Mouse (Mus musculus) layer of hippocampus, postnatal 10 days (tissue): ENCODE measurements at regions not wholly inside any gene's neighbourhood (a gene's known extent, or its start where the extent isn't known, plus 50 kb on each side); places are given as distances from the start of the nearest gene placed in this dataset.
"Not testable (repeated sequence)": the region's sequence is repeated elsewhere in the genome, so short reads cannot be mapped to it uniquely, and the experiment has no call there.

Experiments
- DNase-seq, 2 experiments: peaks; one replicate each; pipeline ENCODE4 v3.0.0; 2021; ENCODE audit warnings: low spot score in 2 of 2

DNA sequence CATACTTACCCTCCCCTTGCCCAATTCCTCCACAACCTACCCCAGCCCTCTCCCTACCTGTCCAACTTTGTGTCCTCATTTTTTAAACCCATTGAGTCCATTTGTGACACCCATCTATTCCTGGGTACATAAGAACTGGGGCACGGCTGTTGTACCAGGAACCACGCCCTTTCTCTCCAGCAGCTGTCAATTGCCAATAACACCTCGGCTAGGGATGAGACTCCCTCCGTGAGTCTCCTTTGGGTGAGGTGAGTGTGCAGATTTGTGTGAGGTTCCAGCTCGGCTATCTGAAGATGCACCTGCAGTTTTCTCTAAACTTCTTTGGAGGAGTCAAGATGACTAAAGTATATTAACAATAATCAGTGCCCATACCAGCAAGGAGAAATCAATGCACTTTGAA is 167.2 kb upstream of the Frmd6 start:
- DNase-seq = no peak

DNA sequence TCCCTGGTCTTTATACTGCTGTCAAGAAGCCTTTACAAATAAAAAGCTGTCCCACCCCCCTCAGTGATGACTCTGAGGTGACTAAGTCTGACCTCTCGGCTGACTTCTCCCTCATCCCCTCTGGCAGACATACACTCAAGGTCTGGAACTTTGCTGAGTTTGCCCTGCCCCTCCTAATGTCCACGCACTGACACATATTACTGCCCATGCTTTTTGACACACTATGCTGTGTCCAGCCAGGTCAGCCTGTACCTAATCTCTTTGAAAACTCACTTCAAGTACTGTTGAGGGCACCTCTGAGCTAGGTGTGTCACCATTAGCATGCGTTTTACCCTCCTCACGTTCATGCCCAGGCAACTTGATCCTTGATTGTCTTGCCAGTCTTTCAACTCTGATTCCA is 164.9 kb upstream of the Frmd6 start:
- no peak for DNase-seq

DNA sequence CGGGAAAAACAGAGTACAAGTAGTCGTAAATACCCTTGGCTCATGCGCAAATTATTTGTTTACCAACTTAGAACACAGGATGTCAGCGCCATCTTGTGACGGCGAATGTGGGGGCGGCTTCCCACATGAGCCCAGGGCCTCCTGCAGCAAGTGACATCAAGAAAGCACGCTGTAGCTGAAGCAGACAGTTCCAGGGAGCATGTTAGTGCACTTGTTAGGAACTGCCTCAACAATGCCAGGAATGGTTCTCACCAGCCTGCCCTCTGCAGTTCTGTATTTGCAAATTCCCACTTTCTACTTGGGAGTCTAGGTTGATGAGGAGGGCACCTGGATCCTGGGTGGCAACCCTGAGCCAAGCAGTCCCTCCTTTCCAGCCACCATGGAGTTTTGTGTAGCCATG is 157.2 kb upstream of the Frmd6 start:
- DNase-seq = not testable (repeated sequence)

DNA sequence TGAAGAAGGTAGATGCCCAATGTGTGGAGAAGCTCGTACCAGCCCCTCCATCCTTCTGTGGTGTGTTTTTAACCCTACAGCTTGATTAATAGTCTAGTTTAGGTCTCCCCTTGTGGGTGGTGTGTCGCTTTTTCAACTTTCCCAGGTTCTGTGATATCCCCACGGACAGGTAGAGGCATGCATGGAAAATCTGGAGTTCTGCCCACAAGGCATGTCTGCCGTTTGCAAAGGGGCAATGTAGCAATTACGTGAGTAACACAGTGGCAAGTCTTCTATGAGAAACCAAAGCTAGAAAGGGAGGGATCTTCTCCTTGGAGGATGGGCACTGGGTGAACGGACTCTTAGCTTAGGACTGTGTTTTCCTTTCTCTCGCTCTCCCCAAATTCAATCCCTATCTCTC is 153.2 kb upstream of the Frmd6 start:
- no peak for DNase-seq

DNA sequence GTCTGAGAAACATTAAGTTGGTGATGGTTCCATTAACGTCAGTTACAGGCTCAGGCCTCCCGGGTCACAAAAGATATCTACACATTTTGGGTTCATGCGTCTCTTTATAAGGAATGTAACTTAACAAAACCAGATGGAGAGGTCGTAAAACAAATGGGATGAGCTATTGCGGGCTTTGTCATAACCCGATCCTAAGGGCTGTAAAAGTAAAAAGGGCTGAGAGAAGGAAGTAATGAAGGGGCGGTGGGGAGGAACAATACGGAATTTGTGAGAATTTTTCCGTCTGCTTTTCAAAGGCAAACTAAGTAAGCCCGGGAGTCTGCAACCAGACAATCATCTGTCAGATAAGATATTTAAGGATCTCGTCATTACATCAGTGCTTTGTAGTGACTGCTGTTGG is 152.1 kb upstream of the Frmd6 start:
- no peak for DNase-seq

DNA sequence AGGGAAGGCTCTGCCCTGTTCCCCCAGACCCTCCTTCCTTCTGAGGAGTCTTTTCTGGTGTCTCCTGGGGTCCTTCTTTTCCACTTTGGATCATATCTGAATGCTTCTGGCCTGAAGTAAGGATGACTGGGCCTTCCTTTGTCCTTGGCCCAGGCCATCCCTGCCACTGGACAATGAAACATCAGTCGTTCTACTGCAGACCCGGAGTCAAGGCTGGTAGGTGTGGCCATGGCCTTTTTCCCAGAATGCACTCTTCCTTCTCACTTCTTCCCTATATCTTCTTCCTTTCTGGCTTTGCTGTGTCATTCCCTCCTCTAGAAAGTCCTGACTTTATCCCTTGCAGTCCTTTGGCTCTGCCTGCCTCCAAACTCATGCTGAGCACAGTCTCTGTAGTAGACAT is 151.2 kb upstream of the Frmd6 start:
- DNase-seq = no peak

DNA sequence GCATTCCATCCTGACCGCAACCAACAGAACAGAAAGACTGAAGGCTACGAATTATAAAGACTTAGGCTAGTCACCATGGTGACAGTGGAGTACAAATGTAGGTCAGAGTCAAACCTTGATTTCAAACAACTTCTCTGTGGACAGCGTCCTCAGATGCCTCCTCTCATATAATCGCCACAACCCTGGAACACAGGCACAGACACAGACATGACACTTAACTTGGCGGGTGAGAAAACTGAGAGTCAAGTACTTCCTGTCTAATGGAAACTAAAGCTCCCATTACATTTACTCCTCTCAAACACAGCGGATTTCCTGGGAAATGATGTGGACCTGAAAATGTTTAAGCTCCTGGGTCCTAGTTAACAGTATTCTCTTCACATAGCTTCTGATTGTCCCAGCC is 149.5 kb upstream of the Frmd6 start:
- DNase-seq = no peak

DNA sequence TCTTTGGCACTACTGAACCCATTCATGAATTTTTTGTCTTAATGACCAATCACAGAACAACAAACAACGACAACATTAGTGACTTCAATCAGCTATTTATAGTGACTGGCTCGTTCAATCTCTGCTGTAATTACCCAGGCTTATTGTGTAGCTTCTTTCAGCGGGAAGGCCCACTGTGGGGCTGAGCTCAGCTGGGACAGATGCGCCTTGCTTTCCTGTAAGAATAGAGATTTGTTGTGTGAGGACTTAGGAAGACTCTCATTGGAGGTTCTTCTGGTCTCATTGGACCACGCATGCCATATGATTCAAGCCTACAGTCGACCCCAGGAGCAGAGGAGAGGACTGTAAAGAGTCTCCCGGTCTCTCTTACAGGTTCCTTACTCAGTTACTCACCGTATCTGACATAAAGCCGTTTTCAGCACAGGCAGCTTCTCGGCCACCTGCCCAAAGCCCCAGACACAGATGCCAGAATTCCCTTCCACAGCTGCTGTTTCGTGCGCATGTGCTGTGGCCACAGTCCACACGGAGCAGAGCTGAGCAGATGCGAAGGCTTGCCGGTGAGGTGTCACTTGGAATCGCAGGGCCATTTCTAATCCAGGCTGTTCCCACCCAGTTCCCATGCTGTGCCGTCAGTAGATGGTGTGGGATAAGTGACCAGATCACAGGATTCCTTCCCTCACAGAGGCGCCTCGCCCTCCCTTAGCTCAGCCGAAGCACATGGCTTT is 145.5 kb upstream of the Frmd6 start:
- peak; percentile 47 to 57 for DNase-seq

DNA sequence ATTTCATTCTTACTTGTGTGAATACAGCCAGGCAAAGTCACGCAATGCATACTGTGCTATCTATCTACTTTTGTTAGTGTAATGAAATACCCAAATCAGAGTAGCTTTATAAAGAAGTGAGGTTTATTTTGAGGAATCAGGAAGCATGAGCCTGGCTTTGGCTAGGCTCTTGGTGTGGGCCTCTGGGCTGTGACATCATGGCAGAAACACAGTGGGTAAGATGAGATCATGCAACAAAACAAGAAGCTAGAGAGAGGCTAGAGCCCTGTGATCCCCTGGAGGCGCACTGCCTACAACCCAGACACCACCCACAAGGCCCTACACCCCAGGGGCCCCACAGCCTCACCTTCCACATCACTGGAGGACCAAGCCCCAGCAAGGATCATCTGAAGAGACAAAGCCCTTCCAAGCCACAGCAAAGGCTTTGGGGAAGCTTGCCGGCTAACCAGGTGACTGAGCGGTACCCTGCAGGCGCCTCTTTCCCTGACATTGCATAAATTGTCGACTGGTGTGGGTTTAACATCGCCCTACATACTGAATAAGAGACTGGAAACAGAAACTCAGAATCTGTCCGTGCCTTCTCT is 143.8 kb upstream of the Frmd6 start:
- no peak for DNase-seq

DNA sequence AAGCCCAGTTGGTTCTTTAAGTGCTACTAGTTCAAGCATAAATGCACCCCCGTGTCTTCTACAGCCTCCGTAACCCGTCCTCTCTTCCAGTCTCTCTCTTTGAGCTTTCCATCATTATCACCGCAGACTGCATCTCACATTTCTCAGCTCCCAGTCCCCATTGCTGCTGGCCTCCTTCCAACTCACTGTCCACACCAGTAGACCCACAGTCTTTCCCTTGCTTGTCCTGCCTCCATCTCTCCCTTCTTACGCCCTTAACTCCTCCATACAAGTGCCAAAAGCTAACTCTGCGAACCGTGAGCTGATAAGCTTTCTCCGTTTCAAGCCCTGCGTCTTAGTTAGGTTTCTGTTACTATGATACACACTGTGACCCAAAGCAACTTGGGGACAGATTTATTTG is 141.0 kb upstream of the Frmd6 start:
- DNase-seq = no peak

DNA sequence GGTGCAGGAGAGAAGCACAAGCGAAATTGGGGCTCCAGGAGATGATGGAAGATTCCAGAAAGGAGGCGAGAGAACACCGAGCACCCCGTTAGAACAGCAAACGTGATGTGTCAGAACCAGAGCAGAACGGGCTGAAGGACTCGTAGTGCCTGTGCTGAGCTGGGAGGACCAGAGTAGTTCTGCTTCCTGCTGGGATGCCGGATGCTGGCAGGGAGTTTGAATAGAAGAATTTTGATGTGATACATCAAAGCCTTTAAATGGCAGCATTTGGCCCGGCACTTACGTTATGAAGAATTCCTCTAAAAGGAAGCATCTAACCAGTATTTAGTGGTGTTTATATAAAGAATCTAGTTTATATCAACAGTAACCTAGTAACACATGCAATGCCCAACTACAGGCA is 139.9 kb upstream of the Frmd6 start:
- DNase-seq = peak in 1 of 2 experiments; percentile 23

DNA sequence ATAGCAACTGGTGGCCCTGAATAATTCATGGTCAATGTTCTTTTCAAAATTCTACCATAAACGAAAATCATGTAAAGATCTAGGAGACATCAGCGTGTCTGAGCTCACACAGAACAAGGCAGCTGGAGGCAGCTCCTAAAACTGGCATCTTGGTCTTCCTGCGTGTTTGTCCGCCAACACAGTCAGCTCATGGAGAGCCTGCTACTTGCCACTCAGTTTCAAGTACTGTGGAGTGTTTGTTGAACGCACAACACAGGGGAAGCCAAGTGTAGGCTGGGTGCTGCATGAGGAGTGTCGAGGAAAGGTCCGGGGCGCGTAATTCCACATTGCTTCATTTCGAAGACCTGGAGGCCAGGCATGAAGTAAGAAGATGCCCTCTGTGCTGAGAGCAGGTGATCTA is 139.0 kb upstream of the Frmd6 start:
- DNase-seq = no peak

DNA sequence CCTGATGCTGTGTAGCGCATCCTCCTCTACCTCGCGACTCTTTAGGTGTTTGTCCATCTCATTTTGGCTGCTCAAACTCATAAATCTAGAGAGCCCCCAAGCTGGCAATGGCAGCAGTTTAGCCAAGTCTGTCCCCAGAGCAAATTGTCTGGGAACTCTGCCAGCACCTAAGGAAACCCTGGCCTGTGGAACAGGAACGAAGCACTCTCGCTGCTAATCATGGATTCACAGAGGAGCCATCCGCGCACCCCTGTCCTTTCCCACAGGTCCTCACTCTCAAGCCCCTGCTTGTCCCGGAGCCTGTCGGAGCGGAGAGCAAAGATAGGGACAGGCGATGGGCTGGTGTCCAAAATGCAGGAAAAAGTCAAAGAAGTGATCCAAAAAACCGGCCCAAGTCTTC is 138.3 kb upstream of the Frmd6 start:
- peak; percentile 14 to 38 for DNase-seq

DNA sequence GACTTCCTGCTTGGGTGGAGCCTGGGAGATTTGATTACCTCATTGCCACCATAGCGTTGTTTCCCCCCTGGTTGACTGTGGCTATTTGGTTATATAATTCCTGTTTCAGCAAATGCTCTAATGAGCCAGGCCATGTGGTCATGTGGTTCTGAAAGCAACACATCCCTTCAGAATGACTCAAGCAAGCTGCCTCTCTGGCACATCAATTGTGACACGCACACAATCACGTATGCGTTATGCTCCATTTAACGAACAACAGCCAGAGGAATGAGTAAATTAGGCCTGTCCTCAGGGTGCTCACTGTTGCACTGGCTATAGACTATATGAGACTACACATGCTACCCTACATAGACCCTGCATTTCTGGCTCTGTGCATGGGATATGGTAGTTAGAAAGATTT is 130.2 kb upstream of the Frmd6 start:
- DNase-seq = no peak

DNA sequence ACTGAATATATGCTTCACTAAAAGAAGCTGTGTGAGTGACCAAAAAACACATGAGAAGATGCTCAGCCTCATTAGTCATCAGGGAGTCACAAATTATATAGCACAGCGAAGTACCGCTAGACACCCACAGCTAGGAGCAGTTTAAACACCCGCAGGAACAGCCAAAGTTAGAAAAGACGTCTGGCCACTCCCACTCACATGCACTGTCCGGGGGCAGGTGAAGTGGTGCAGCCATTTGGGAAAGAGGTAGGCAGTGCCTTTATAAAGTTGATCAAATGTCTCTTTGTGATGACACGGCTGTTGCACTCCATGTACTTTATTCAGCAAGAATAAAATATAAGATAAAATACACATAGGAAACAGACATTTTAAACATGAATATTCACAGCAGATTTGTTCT is 129.1 kb upstream of the Frmd6 start:
- DNase-seq = no peak

DNA sequence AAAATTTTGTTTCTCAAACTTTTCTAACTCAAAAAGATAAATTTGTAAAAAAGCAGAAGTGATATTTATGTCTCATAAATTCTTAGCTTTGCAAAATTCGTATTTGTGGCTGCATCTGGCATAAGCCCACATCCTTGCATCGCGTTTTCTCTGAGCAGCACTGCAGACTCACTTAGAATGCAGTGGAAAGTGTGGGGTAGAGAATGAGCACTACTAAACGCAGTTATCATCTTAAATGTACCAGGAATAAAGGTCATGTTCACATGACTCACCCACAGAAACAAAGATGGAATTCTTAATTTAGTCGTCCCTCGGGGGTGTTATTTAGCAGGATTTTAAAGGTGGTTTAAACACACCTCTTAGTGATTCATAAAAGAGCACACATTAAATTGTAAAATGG is 126.8 kb upstream of the Frmd6 start:
- no peak for DNase-seq

DNA sequence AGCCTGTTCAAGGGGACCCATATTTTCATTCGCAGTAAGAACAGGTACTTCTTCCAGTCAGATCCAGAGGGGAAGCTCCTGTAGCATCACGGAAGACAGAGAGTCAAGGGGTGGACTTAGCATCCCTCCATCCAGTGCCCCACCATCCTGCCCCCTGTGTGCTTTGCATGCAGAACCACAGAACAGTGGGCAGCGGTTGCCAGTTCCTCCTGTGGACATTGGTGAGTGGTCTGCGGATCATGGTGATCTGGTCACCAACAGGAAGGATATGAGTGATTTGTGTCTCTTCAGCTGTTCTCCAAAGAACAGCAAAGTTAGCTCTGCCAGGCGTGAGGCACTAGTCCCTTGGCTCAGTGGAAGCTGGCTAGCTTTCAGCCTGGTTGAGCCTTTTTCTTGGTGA is 122.8 kb upstream of the Frmd6 start:
- no peak for DNase-seq

DNA sequence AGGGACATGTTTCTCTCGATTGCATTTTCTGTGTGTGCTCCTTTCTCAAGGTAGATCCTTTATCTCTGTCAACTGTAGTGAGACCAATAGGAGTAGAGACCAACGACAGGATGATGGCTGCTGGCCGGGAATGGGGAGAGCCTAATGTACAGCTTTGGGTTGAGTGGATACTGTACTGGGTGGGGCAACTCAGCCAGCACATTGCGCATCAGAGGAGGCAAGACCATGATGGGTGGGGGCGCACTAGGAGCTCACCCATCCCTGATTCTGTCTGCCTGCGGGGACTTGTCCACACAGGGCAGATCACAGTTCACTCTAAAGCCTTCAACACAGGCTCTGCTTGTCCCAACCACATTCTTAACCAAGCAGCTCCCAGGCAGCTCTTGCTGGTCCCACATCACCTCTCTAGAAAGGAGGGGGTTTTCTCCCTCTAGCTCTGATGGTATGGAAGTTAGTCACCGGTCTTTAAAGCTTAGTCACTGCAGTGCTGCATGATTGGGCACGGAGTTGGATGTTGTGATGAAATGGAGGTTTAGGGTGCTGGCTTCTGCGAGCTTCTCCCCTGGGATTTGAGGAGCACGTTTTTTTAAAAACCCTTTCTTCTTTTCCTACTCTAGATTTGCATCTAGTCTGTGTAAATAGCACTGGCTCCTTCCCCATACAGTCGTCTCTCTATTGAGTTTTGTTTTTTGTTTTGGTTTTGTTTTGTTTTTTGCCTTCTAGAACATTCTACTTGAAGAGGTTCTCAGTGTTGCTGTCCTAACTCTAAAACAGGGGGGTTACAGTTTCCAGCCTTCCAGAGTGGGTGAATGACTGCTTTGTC is 118.3 kb upstream of the Frmd6 start:
- DNase-seq = no peak

DNA sequence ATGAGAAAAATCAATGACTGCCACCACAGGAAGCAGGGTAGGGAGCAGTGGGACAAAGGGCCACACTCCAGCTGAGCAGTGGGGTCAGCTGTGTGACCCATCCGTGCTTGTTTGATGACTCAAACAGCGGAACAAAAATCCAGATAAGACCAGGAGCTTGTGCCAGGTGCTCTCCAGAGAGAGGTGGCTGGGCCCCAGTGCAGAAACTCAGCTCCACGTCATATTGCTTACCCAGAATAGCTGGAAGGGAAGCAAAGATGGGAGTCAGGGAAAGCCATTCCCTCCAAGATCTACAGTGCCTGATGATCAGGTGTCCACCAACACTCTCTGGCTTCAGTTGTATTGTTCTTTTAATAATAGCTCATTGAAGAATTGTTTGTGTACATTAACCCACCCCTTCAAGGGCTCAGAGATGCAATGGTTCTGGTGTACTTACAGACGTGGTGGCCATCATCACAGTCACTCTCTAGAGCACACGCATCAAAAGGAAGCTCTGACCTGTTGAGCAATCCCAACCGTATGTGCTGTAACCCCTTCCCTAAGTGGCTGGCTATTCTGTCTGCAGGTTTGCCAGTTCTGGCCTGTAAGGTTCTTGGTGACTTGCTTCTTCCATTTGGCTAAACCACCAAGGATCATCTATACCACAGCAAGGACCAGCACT is 117.6 kb upstream of the Frmd6 start:
- DNase-seq = no peak

DNA sequence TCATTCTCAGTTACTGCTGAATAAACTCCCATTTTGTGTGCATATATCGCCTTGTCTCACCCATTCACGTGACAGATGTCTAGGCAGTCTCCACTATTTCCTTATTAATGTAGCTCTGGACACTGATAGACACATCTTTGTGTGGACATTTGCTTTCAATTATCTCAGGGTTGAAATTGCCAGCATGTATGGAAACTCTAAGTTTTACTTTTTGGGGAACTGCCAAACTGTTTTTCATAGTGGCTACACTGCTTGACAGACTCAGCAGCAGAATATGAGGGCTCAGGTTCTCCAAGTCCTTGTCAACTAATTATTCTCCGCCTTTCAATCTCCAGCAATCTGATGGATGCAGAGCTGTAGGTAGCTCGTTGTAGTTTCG is 117.0 kb upstream of the Frmd6 start:
- DNase-seq = no peak

DNA sequence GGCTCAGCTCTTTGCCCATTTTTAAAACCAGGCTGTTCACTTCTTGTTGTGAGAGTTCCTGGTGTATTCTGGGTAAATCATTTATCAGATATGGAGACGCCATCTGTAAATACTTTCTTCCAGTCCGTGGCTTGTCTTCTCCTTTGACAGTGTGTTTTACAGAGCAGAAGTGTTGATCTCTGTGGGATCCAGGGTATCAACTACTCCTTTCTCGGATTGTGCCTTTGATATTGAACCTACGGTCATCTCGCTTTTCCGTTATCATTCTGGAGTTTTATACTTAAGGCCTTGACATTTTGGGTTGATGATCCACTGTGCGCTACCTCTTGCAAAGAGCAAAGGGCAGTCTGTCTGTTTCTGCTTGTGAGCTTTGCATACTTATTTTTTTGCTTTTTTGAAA is 115.0 kb upstream of the Frmd6 start:
- DNase-seq = no peak

DNA sequence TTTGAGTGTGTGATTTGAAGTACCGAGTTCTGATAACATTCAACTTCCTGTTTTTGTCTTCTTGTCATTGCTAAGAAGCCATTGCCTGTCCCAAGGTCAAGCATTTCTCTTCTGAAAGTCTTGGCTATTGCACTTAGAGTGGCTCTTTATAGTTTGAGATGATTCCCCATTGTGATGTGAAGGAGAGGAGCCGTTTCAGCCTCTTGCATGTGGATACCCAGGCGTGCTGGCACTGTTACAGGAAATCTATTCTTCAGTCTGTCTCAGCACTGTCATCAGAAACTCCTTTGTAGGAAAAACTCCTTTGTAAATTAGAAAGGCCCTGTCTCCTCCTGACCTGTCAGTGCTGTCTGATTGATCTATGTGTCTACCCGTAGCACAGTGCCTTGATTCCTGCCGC is 114.3 kb upstream of the Frmd6 start:
- DNase-seq = no peak
